Comparison of ENCODE assay signal across 9 mouse cellular contexts in the genomic region with DNA sequence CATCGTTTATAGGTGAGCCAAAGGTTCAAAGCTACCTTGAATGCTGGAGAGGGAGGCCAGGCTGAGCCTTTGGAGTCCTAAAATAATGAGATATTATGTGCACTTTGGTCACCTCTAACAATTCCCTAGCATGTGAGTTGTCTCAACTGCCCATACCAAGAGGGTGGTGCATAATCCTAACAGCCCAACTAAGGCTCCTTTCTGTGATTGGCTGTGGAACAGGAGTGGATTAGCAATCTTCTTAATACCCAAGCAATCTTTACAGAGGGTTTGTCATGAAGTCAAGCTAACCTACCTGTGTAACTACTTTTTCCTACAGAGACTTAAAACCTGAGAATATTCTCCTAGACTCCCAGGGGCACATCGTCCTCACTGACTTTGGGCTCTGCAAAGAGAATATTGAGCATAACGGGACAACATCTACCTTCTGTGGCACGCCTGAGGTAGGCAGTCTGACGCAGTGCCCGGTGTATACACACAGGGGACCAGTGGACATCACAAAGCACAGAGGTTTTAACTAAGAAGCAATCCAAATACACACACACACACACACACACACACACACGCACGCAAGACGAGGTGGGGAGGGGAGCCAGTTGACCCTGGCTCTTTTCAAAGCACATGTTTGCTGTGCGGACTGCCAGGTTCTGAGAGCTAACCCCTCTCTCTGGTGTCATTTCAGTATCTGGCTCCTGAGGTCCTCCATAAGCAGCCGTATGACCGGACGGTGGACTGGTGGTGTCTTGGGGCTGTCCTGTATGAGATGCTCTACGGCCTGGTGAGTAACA.
DNase-seq lines count a peak whose midpoint lies in the region; ATAC-seq and TF ChIP-seq lines count a peak whose summit lies in the region.
"Had no signal": no experiment of that assay in that cellular context is flagged by ENCODE, and none has a peak within 500 bp of the region (broad histone marks: within the 10 kb centered on the region; RNA-seq: fewer than 3 reads in every experiment).

No protein-coding gene starts in this region.

- DNase-seq in heart, adult 8-10 months (ENCODE audit: low spot score) = no peak
- DNase-seq in lung, postnatal 36 days = no peak
- no peak for DNase-seq in intestine, embryonic 14.5 days (ENCODE audit: low spot score)
- no peak for DNase-seq in layer of hippocampus, postnatal 10 days (ENCODE audit: low spot score in 2 of 2)
- DNase-seq in spleen, postnatal 36 days (ENCODE audit: low spot score in 2 of 2) = no peak

- peaks cover 34% of the 10 kb centered on the region for H3K4me1 ChIP-seq in heart, embryonic 13.5 days
- 0 out of 2 replicates have a peak, but pooled peaks cover 6% of the 10 kb centered on the region for H3K4me1 ChIP-seq in lung, embryonic 16.5 days (replicated peaks; ENCODE audit: control insufficient read depth, insufficient read depth, low read length)
- H3K4me1 ChIP-seq in intestine, embryonic 14.5 days (replicated peaks; ENCODE audit: control insufficient read depth, insufficient read depth, low read length) = peaks cover 15% of the 10 kb centered on the region
- peaks cover 6% of the 10 kb centered on the region; the same call in 1 of the 2 replicates for H3K4me1 ChIP-seq in small intestine, adult 2 months (ENCODE audit: control insufficient read depth, insufficient read depth, insufficient read length, low read length)

- peak overlapping the region; percentile 92 for H3K4me2 ChIP-seq in heart, embryonic 13.5 days
- peak overlapping the region; percentile 36 for H3K4me2 ChIP-seq in lung, embryonic 16.5 days (ENCODE audit: low read depth, low read length)
- H3K4me2 ChIP-seq in intestine, embryonic 14.5 days (ENCODE audit: low read length) = peak overlapping the region; percentile 84; the same call in 1 of the 2 replicates

- no peak for ATAC-seq in heart, embryonic 13.5 days (ENCODE audit: extremely low read depth, insufficient number of reproducible peaks, low FRiP score, low TSS enrichment)
- ATAC-seq in lung, embryonic 16.5 days (ENCODE audit: low read depth) = no peak
- no peak for ATAC-seq in intestine, embryonic 14.5 days (replicated peaks; ENCODE audit: low FRiP score, low TSS enrichment, low read depth)

- H3K27ac ChIP-seq in heart, embryonic 13.5 days (replicated peaks) = no peak overlapping the region
- H3K27ac ChIP-seq in lung, embryonic 16.5 days (ENCODE audit: low read length) = no peak overlapping the region
- no peak overlapping the region for H3K27ac ChIP-seq in intestine, embryonic 14.5 days (ENCODE audit: low read depth)
- H3K27ac ChIP-seq in small intestine, adult 2 months (ENCODE audit: insufficient read depth, low read depth, low read length) = no peak overlapping the region

- H3K4me3 ChIP-seq in heart, embryonic 13.5 days = peak overlapping the region; percentile 83
- H3K4me3 ChIP-seq in lung, embryonic 16.5 days (ENCODE audit: low read length) = peak overlapping the region; percentile 80
- no peak overlapping the region for H3K4me3 ChIP-seq in intestine, embryonic 14.5 days (ENCODE audit: low read depth, low read length)
- H3K4me3 ChIP-seq in small intestine, adult 2 months (ENCODE audit: low read depth, low read length) = peak overlapping the region; percentile 54
- H3K4me3 ChIP-seq: erythroblast, embryonic 14.5 days had no signal

- TF ChIP-seq POLR2A in small intestine, adult 2 months (IDR thresholded peaks at IDR 0.05; ENCODE audit: low read depth, low read length) = no peak

- H3K27me3 ChIP-seq in heart, embryonic 13.5 days (replicated peaks) = peaks cover 8% of the 10 kb centered on the region; the same call in 1 of the 2 replicates
- no peaks in the 10 kb centered on the region for H3K27me3 ChIP-seq in lung, embryonic 16.5 days (ENCODE audit: control insufficient read depth, insufficient read depth, low read depth, low read length)
- peaks cover 9% of the 10 kb centered on the region; the same call in 1 of the 2 replicates for H3K27me3 ChIP-seq in intestine, embryonic 14.5 days (replicated peaks; ENCODE audit: control insufficient read depth, insufficient read depth, low read length)
- no peaks in the 10 kb centered on the region for H3K27me3 ChIP-seq in small intestine, adult 2 months (ENCODE audit: control insufficient read depth, insufficient read depth, low read length)

- peaks cover 29% of the 10 kb centered on the region for H3K36me3 ChIP-seq in heart, embryonic 13.5 days
- H3K36me3 ChIP-seq in lung, embryonic 16.5 days (ENCODE audit: control insufficient read depth, insufficient read depth, low read length) = no peaks in the 10 kb centered on the region
- peaks cover 24% of the 10 kb centered on the region for H3K36me3 ChIP-seq in intestine, embryonic 14.5 days (ENCODE audit: control insufficient read depth, insufficient read depth, low read length)
- peaks cover 33% of the 10 kb centered on the region for H3K36me3 ChIP-seq in small intestine, adult 2 months (ENCODE audit: control insufficient read depth, insufficient read depth, low read length)

- WGBS in heart, embryonic 13.5 days = 85% methylated on average over 14 of the region's 14 CpGs
- WGBS in lung, embryonic 16.5 days = 85% methylated on average over 14 of the region's 14 CpGs
- WGBS in intestine, embryonic 14.5 days = 90% methylated on average over 14 of the region's 14 CpGs
- 84% methylated on average over 14 of the region's 14 CpGs for WGBS in small intestine, adult 2 months

- H3K9me3 ChIP-seq in heart, embryonic 13.5 days = no peaks in the 10 kb centered on the region
- no peaks in the 10 kb centered on the region for H3K9me3 ChIP-seq in lung, embryonic 16.5 days (ENCODE audit: control insufficient read depth, low read length)
- H3K9me3 ChIP-seq in intestine, embryonic 14.5 days (ENCODE audit: control insufficient read depth, low read length) = no peaks in the 10 kb centered on the region

- H3K9ac ChIP-seq in heart, embryonic 13.5 days = peak overlapping the region; percentile 68
- no peak overlapping the region for H3K9ac ChIP-seq in lung, embryonic 16.5 days (ENCODE audit: low read length)
- no peak overlapping the region for H3K9ac ChIP-seq in intestine, embryonic 14.5 days (ENCODE audit: low read length)

- no peak for TF ChIP-seq CTCF in small intestine, adult 2 months (IDR thresholded peaks at IDR 0.05; ENCODE audit: extremely low read depth, insufficient read length, insufficient replicate concordance, low read depth, low read length)

Comparison
In these comparisons a context has a peak if more than half of its experiments do, and no peak if none do; other contexts are left out.
1. H3K4me2 ChIP-seq: peak in every context shown above with its lines; median percentile 92 in heart, embryonic 13.5 days; 84 in intestine, embryonic 14.5 days; 36 in lung, embryonic 16.5 days.